Mouse (Mus musculus) skeletal muscle tissue, adult 2 months (tissue): ENCODE measurements around the gene Bnc2.
A peak's percentile ranks its signal among the peaks of the same experiment; 100 is the strongest.

Source experiments
- DNase-seq: peaks from one replicate; pipeline ENCODE4 v3.0.0-alpha.2; 2012; ENCODE audit warnings: low read depth, low spot score

Gene Bnc2

GRCm38 (mm10) chr4:84675171-84675973 is at the start of gene Bnc2:
Bnc2 (minus strand) TSS chr4:84675275.
- peak; percentile 6 for DNase-seq

DNA sequence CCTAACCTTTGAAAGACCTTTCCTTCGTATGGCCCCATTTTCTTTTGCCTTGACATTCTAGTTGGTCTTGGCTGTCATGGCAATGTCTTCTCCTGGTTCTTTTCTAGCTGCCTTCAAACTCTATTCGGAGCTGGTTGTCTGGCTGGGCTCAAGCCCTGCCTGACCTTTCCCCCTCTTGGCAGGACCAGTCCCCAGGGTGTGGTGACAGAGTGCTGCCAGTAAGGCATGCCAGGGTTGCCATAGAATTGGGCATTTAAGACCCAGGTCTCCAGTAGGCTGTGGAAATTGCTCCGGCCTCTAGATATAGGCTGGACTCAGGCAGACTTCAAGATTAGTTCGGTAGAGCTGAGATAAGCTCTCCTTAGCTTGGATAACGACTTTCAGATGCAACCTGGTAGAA is 32.9 kb upstream of the Bnc2 start:
- peak; percentile 3 for DNase-seq

DNA sequence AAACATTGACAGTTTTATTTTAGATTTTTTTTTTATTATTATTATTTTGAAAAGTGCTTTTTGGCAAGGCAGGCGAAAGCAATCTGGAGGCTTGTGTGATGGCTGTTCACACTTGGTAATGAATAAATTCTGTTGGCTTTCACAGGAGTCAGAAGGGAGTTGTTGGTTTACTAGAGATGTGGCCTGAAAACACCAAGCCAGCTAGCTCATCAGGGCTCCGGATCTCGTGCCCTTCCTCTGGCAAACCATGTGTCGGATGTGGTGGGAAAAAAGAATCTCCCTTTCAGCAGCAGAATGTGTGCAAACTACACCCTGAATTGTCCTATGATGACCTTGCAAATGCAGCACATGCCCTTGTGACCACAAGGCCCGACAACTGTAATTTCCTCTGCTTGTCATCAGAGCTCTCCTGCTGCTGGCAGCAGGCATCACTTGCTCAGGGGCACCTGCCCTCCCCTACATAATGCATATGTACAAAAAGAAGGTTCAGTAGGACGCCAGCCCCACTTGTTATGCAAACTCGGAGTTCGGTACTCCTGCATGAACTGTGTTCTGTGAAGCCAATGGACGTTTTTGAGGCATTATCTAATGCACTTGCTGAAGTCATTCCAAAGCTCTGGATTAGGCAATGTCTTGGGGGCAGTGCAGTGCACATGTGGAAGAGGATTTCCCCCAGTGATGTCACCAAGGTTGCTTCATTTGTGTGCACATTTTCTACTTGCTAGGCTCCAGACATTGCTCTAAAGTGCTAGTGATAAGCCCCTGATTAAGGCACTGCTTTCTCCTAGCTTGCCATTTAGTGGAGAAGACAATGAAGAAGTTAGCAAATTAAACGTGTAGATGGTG is 10.7 kb upstream of the Bnc2 start:
- DNase-seq: peak; percentile 47

GRCm38 (mm10) chr4:84685009-84685408 is 9.9 kb upstream of the Bnc2 start:
- no peak for DNase-seq

- peak; percentile 34 for DNase-seq
Measured at GRCm38 (mm10) chr4:84675974-84676315, 870 bp upstream of the Bnc2 start.

GRCm38 (mm10) chr4:84674318-84675170 is 531 bp downstream of the Bnc2 start:
- peak; percentile 52 for DNase-seq

DNA sequence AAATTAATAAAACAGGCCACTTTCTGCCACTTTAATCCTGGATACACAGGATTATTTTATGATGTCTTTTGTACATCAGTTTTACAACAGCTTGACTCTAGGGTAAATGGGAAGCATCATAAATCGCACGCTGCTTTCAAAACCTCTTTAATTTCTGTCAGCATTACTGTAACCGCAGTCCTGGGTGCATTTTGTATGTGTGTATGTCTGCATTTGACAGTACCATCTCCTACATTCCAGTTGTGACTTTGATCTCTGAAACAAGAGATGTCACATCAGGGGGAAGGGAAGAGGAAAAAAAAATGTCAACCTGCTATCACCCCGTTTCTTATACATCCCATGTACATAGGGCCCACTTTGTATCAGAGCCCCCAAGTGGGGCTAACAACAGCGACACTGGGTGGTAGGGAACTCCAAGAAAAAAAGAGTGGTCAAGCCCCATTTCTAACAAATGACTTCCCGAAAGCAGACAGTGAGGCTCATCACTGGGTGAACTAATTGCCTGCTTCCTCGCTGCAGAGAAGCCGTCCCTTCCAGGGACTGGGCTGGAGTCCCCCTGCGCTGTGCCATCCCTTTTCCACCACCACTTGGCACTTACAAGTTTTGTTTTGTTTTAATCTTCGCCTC is 1.3 kb downstream of the Bnc2 start:
- DNase-seq: no peak

GRCm38 (mm10) chr4:84672181-84672791 is 2.8 kb downstream of the Bnc2 start:
- peak; percentile 18 for DNase-seq

DNA sequence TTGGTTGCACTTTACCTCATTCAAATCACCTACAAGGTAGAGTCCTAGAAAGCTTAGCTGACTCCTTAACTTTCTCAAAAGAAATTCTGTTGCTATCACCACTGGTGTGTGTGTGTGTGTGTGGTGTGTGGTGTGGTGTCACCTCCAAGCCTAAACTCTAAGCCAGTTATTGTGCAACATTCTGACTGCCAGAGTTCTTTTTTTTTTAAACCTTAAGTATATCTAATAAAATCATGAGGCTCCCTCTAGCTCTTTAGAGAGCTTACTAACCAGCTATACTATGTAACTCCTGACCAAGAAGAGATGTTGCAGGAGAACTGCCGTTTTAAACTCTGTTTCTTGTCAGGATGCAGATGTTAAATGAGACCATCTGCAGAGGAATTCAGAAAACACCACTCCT is 4.1 kb downstream of the Bnc2 start:
- DNase-seq: no peak

GRCm38 (mm10) chr4:84669650-84670049 is 5.4 kb downstream of the Bnc2 start:
- peak; percentile 18 for DNase-seq

DNA sequence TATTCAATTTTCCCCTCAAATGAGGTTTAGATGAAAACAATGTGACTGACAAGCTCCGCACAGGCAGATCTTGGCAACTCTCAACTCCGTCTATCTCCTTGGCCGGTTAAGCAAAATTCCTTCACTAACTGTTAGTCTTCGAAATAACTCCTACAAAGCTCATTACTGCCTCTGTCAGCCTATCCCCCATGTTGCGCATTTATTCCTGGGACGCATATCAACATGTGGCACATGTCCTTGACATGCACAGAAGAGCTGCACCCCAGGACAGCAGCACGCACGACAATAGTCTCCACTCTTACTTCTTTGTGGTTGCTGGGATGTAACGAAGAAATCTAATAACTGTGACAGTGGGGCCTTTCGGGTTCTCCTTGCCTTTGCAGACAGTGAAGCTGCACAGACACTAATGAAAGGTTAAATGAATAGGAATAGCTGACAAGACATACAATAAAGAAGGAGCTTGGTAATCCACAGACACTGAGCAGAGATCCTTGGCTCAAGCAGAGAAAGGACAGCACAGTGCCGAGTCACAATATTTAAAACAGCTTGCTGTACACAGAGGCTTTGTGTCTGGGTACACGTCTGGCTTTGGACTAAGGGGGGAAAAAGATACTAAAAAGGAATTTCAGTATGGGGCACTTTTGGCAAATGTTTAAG is 6.0 kb downstream of the Bnc2 start:
- DNase-seq: no peak

- DNase-seq: no peak
Measured at GRCm38 (mm10) chr4:84668226-84668625, 6.8 kb downstream of the Bnc2 start.

GRCm38 (mm10) chr4:84662228-84663065 is 12.6 kb downstream of the Bnc2 start:
- DNase-seq: no peak

- no peak for DNase-seq
Measured at GRCm38 (mm10) chr4:84661341-84661740, 13.7 kb downstream of the Bnc2 start.

- DNase-seq: no peak
Measured at GRCm38 (mm10) chr4:84651786-84652185, 23.3 kb downstream of the Bnc2 start.

- no peak for DNase-seq
Measured at GRCm38 (mm10) chr4:84646576-84646975, 28.5 kb downstream of the Bnc2 start.

DNA sequence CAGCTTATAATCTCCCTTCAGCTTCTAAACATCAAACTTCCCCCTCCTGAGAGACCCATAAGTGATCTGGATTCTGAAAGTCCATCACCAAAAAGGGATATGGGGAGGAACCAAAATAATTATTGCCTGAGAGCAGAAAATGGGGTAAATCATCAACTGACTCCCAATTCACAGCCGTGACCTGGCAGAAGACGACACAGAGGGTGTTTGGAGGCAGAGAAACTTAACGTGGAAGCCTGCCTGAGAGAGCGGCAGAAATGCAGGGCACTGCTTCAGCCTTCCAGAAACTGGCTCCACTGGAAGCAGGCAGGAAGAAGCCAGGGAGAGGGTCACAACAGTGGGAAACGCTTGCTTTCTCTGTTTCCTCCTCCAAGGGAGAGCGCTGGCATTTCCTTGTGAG is 35.9 kb downstream of the Bnc2 start:
- no peak for DNase-seq

- no peak for DNase-seq
Measured at GRCm38 (mm10) chr4:84637641-84638040, 37.4 kb downstream of the Bnc2 start.

DNA sequence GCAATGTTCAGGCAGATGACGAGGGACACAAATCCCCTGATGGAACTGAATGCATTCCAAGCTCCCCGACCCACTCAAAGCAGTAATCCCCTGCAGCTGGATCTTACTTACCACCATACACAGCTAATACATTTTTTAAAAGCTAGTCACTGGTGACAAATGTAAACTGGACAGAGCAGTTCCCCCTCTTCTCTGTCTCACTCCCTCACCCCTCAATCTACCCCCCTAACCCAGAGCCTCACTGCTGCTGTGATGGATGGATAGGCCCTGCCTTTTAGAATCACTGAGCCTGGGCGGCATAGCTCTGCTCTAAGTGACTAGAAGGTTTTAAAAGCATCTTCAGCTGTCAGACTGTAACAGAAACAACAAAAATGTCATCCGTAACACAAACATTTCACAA is 40.3 kb downstream of the Bnc2 start:
- DNase-seq: no peak

DNA sequence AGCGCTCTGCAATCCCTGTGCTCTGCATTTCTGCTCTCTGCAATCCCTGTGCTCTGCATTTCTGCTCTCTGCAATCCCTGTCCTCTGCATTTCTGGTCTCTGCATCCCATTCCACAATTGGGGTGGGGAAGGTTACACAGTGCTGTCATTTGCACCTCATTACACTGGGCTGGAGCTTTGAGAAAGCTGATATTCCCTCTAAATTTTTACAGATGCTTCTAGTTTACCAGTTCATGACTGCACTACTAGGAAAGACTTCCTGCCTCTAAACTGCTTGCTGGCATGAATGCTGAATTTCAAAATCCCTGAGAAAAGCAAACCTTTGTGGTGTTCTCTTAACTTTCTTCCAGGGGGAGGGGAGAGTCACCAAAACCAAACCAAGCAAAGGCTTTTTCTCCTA is 41.1 kb downstream of the Bnc2 start:
- DNase-seq: no peak
